Mouse (Mus musculus) 3T3-L1 (cell line): ENCODE measurements around the gene Slc7a6.
A peak's percentile ranks its signal among the peaks of the same experiment; 100 is the strongest.

Experiments
- DNase-seq: peaks from one replicate; pipeline ENCODE4 v3.0.0-alpha.2; 2015; ENCODE audit warnings: low read depth, low spot score

The Slc7a6 gene

GRCm38 (mm10) chr8:106140191-106140590 lies 28.5 kb upstream of the Slc7a6 start:
- DNase-seq, result no peak

GRCm38 (mm10) chr8:106140769-106141168 lies 27.9 kb upstream of the Slc7a6 start:
- DNase-seq, result peak; percentile 92

GRCm38 (mm10) chr8:106145331-106145730 lies 23.3 kb upstream of the Slc7a6 start:
- peak; percentile 87 for DNase-seq

- DNase-seq, result no peak
Observed at GRCm38 (mm10) chr8:106146014-106146413, 22.6 kb upstream of the Slc7a6 start.

DNA sequence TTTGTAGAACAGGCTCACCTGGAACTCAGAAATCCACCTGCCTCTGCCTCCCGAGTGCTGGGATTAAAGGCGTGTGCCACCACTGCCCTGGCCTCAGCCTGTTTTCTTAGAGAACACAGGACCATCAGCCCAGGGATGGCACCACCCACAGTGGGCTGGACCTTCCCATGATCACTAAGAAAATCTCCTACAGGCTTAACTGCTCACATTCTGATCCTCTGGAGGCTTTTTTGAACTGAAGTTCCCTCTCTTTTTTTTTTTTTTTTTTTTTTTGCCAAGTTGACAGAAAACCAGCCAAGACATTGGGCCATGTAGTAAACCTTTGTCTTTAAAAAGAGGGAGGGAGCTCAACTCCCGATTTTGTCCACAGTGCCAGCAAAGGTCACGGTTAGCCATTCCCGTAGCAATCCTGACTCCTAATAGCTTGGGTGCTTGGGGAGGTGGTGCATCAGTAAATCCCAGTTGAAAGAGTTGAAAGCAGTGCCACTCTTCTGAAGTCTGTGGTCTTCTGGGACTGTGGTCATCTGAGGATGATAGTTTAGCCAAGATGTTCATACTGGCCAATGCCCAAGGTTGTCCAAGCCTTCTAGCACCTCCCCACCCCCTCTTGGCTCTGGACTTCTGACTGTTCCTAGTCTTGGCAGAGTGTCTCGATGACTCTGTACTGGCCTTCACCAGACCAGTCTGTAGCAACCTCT lies 20.6 kb upstream of the Slc7a6 start:
- DNase-seq, result peak; percentile 79

- no peak for DNase-seq
Observed at GRCm38 (mm10) chr8:106149025-106149424, 19.6 kb upstream of the Slc7a6 start.

- DNase-seq, result peak; percentile 93
Observed at GRCm38 (mm10) chr8:106149801-106150652, 18.6 kb upstream of the Slc7a6 start, which contains the start of gene Pla2g15. Gene Pla2g15 (plus strand): TSS chr8:106150399.

DNA sequence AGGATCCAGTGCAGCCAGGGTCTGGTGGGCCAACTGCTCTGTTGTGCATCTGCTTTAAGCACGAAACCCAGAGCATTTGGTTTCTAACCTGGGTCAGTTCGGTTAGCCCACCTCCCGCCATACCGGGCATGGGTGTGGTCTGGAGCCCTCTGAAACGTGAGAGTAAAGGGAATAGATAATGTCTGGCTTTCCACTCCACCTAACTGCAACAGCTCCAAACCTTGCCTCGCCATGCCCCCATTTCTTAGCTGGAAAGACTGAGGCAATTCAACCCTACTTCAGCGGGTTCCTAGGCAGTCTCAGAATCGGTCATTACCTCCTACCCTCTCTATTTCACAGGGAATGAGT lies 18.0 kb upstream of the Slc7a6 start:
- no peak for DNase-seq

- DNase-seq, result peak; percentile 36
Observed at GRCm38 (mm10) chr8:106151041-106151440, 17.6 kb upstream of the Slc7a6 start.

GRCm38 (mm10) chr8:106152876-106153275 lies 15.8 kb upstream of the Slc7a6 start:
- no peak for DNase-seq

DNA sequence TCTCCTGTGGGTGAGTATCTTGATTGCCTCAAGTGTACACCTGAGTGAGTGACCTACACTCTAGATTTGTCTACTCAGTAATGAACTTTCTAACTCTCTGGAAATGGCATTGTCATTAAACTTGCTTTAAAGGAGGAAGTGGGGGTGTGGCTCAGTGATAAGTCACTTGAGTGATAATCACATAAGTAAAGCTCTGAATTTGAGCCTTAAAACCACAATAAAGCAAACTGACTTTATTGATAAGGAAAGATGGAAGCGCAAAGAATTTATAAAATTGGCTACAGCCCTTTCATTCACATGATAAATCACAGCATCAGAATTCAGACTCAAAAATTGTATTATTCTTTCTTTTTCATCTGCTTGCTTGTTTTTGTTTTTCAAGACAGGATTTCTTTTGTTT lies 11.2 kb upstream of the Slc7a6 start:
- DNase-seq, result no peak

DNA sequence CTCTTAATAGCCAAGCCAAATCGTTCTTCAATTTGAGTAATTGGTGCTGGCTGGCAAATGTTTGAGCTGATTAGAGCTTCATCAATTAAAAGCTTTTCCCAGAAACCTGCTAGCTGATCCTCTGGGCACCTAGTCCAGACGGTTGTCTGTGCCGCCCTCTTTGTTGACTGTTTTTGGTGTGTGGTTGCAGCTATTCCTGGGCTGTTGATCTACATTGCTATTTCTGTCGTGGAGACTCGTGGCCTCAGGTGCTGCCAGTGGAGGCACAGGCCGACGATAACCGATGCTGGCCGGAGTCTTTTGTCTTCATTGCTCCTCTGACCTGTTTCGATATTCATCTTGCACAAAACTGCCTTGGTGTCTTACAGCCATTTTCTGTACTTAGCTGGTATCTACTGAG lies 10.3 kb upstream of the Slc7a6 start:
- DNase-seq, result no peak

DNA sequence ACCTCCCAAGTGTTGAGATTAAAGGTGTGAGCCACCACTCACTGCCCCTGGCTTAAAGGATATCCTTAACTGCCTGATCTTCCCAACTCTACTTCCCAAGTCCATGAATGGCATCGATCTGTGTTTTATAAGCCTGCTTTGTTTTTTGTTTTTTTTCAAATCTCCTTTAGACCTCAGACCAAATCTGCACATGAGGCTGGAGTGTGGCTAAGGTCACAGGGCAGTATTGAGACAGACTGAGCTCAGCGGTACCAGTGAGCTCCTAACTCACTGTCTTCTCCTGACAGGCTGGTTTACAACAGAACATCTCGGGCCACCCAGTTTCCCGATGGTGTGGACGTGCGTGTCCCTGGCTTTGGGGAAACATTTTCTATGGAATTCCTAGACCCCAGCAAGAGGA lies 8.8 kb upstream of the Slc7a6 start:
- no peak for DNase-seq

- no peak for DNase-seq
Observed at GRCm38 (mm10) chr8:106163251-106163650, 5.4 kb upstream of the Slc7a6 start.

DNA sequence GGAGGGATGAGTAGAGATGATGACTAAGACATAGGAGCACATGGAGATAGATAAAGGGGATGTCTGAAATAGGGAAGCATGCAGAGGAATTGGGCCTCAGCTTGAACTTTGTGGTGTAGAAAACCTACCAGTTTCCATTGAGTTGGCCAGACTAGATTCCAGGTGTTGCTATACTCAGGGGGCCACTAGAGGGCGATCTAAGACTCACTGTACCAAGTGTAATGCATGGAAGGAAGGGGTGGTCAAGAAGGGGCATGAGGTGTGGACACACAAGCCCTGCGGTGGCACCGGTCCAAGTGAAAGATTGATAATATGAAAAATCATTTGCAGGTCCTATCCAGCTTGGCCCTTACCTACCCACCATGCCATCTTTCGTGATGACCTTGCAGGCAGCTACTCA lies 3.2 kb upstream of the Slc7a6 start:
- DNase-seq, result peak; percentile 82

DNA sequence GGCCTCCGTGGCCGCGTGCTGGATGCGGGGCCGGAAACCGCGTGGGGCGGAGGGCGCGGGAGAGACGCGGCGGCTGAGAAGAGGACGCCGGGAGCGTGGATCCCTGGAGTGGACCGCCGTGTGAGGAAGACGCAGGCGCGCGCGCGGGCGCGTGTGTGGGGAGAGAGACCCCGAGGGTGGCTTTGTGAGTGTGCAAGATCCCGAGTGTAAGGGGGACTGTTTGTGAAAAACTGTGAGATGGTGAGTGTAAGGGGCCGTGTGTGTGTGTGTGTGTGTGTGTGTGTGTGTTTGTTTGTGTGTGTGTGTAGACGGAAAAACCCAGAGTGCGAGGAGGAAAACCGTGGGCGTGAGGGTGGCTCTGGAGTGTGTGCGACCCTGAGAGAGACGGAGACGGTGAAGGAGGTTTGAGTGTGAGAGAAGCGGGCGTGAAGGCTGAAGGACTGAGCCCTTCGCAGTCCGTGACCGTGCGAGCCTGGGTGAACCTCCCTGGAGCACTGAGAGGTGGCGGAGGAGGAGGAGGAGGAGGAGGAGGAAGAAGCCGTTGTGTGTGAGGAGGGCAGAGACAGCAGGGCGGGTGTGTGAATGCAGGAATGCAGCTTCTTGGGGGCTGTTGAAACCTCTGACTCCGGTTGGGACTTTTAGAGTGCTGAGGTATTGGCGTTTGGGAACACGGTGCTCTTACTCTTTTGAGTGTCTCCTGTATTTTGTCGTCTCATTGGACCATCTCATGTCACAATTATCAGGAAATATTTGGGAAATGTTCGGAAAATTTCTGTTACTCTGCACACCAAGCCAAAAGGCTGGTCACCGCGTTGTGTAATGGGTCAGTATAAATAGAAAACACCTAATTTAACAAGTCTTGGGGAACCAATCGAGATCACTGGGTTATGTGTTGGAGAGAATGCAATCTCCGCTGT lies 618 bp downstream of the Slc7a6 start:
- DNase-seq, result peak; percentile 51

- peak; percentile 69 for DNase-seq
Observed at GRCm38 (mm10) chr8:106169934-106170480, 1.4 kb downstream of the Slc7a6 start.

GRCm38 (mm10) chr8:106173566-106173965 lies 4.9 kb downstream of the Slc7a6 start:
- DNase-seq, result no peak

DNA sequence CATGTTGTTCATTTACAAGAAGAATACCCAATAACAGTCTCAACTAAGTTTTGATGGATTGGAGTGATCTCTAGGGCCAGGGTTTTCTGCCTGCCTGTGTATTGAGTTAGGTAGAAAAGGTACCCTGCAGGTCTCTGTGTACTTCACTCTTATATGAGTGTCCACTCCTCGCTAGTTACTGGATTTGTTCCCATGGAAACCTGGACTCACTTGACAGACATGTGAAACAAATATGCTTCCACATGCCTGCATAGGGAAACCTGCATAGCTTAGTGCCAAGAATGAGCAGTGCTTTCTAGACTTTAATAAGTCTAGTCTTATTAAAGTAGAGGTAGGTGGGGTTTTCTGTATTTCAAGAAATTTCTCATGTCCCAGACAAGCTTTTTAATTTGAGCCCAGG lies 8.2 kb downstream of the Slc7a6 start:
- DNase-seq, result no peak

DNA sequence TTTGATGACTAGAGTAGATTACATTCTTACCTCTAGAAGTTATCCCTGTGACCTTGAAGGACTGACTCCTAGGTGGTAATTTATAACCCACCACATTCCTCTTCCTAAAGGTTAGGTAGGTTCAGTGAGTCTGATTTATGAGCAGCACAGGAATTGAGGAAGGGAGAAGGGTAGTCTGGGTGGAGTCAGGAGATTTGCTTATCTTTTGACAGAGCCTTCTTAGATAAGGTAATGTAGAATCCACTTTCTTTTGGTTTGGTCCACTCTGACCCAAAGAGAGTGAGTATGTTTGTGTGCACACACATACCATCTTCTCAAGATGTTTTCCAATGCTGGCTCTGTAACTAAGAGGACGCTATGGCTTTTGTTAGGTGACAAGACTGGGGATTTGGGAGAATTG lies 8.9 kb downstream of the Slc7a6 start:
- no peak for DNase-seq

GRCm38 (mm10) chr8:106178428-106178827 lies 9.8 kb downstream of the Slc7a6 start:
- no peak for DNase-seq
